9 mouse cellular contexts compared by ENCODE assay signal in genomic region chr6:121337770-121338518, GRCm38 (mm10). TPM values are rescaled to one million over a fixed set of nuclear protein-coding genes. Genes with fewer than 3 reads are reported as not detected.
DNase-seq lines count a peak whose midpoint lies in the region; ATAC-seq and TF ChIP-seq lines count a peak whose summit lies in the region.
"Had no signal": no experiment of that assay in that cellular context is flagged by ENCODE, and none has a peak within 500 bp of the region (broad histone marks: within the 10 kb centered on the region; RNA-seq: fewer than 3 reads in every experiment).

No protein-coding gene starts in this region.

- no peaks in the 10 kb centered on the region for H3K36me3 ChIP-seq in forebrain, embryonic 13.5 days (ENCODE audit: poor library complexity, severe bottlenecking)
- H3K36me3 ChIP-seq in liver, embryonic 14.5 days (replicated peaks; ENCODE audit: control insufficient read depth, insufficient read depth, low read depth), result no peaks in the 10 kb centered on the region
- no peaks in the 10 kb centered on the region for H3K36me3 ChIP-seq in neural tube, embryonic 12.5 days
- H3K36me3 ChIP-seq in stomach, embryonic 16.5 days (ENCODE audit: control insufficient read depth, insufficient read depth, low read length), result no peaks in the 10 kb centered on the region
- H3K36me3 ChIP-seq: limb, embryonic 15.5 days had no signal

- H3K9ac ChIP-seq in forebrain, embryonic 13.5 days, result no peak overlapping the region
- no peak overlapping the region for H3K9ac ChIP-seq in liver, embryonic 14.5 days (replicated peaks)
- H3K9ac ChIP-seq in neural tube, embryonic 12.5 days, result no peak overlapping the region
- no peak overlapping the region for H3K9ac ChIP-seq in stomach, embryonic 16.5 days (ENCODE audit: low read length)
- H3K9ac ChIP-seq: limb, embryonic 15.5 days had no signal

- TF ChIP-seq CTCF in liver, embryonic 14.5 days (IDR thresholded peaks at IDR 0.05; ENCODE audit: low read depth), result peak; percentile 94

- intact Hi-C loops in heart, postnatal 10 days (cut with DNase I), result loop anchor here (1.0 to 2.0 kb wide), 2 partner anchors 65 to 195 kb away; no protein-coding TSS in a partner anchor

- peaks cover 4% of the 10 kb centered on the region; the same call in 1 of the 2 replicates for H3K27me3 ChIP-seq in forebrain, embryonic 13.5 days
- no peaks in the 10 kb centered on the region for H3K27me3 ChIP-seq in liver, embryonic 14.5 days (ENCODE audit: control insufficient read depth, insufficient read depth, low read length)
- no peaks in the 10 kb centered on the region for H3K27me3 ChIP-seq in neural tube, embryonic 12.5 days (replicated peaks)
- H3K27me3 ChIP-seq in stomach, embryonic 16.5 days (ENCODE audit: control insufficient read depth, insufficient read depth, low read length), result no peaks in the 10 kb centered on the region
- H3K27me3 ChIP-seq: limb, embryonic 15.5 days had no signal

- peak; percentile 86 for ATAC-seq in forebrain, embryonic 13.5 days
- ATAC-seq in liver, embryonic 14.5 days (ENCODE audit: insufficient read depth), result peak; percentile 40
- peak; percentile 83 for ATAC-seq in neural tube, embryonic 12.5 days (ENCODE audit: low FRiP score, low read depth)
- ATAC-seq in stomach, embryonic 16.5 days (ENCODE audit: insufficient read depth, low FRiP score), result peak; percentile 36

- H3K4me1 ChIP-seq in forebrain, embryonic 13.5 days, result no peaks in the 10 kb centered on the region
- H3K4me1 ChIP-seq in liver, embryonic 14.5 days (replicated peaks; ENCODE audit: control insufficient read depth in 2 of 2, insufficient read depth in 2 of 2, low read length in 1 of 2), result peaks cover 10% of the 10 kb centered on the region in 2 experiments
- peaks cover 2% of the 10 kb centered on the region; the same call in 1 of the 2 replicates for H3K4me1 ChIP-seq in neural tube, embryonic 12.5 days
- H3K4me1 ChIP-seq in stomach, embryonic 16.5 days (ENCODE audit: control insufficient read depth, insufficient read depth, low read length), result no peaks in the 10 kb centered on the region
- H3K4me1 ChIP-seq: limb, embryonic 15.5 days had no signal

- DNase-seq in ES-CJ7 (ENCODE audit: low read depth, low spot score), result peak; percentile 98
- DNase-seq in c-Kit-positive CD71-positive TER-119-negative erythroid progenitor cells, embryonic 14.5 days (ENCODE audit: low read depth), result peak; percentile 79
- peak; percentile 83 to 87 for DNase-seq in heart, postnatal 10 days
- peak; percentile 81 to 91 for DNase-seq in kidney, postnatal 36 days
- DNase-seq in liver, embryonic 14.5 days (ENCODE audit: low read depth in 3 of 3, low spot score in 3 of 3), result peak; percentile 62 to 67 (median 64)

- WGBS in forebrain, embryonic 13.5 days, result 22% methylated on average over 3 of the region's 3 CpGs
- 16% methylated on average over 3 of the region's 3 CpGs for WGBS in liver, embryonic 14.5 days (ENCODE audit: insufficient replicate concordance)
- WGBS in neural tube, embryonic 12.5 days, result 30% methylated on average over 3 of the region's 3 CpGs
- WGBS in stomach, embryonic 16.5 days, result 35% methylated on average over 3 of the region's 3 CpGs

- no peaks in the 10 kb centered on the region for H3K9me3 ChIP-seq in forebrain, embryonic 13.5 days (replicated peaks)
- no peaks in the 10 kb centered on the region for H3K9me3 ChIP-seq in liver, embryonic 14.5 days (ENCODE audit: control insufficient read depth, low read length)
- no peaks in the 10 kb centered on the region for H3K9me3 ChIP-seq in neural tube, embryonic 12.5 days
- no peaks in the 10 kb centered on the region for H3K9me3 ChIP-seq in stomach, embryonic 16.5 days (replicated peaks; ENCODE audit: control insufficient read depth, low read length)
- H3K9me3 ChIP-seq: limb, embryonic 15.5 days had no signal

- no peak overlapping the region for H3K4me2 ChIP-seq in forebrain, embryonic 13.5 days
- peak overlapping the region; percentile 61 for H3K4me2 ChIP-seq in liver, embryonic 14.5 days (ENCODE audit: low read depth)
- no peak overlapping the region for H3K4me2 ChIP-seq in neural tube, embryonic 12.5 days (replicated peaks)
- no peak overlapping the region for H3K4me2 ChIP-seq in stomach, embryonic 16.5 days (ENCODE audit: low read depth, low read length)
- H3K4me2 ChIP-seq: limb, embryonic 15.5 days had no signal

- no peak overlapping the region for H3K4me3 ChIP-seq in forebrain, embryonic 13.5 days
- no peak overlapping the region for H3K4me3 ChIP-seq in liver, embryonic 14.5 days (ENCODE audit: insufficient read depth in 1 of 2, low read depth in 2 of 2, low read length in 2 of 2)
- H3K4me3 ChIP-seq in neural tube, embryonic 12.5 days, result no peak overlapping the region
- H3K4me3 ChIP-seq in stomach, embryonic 16.5 days (replicated peaks; ENCODE audit: low read length), result no peak overlapping the region
- H3K4me3 ChIP-seq: limb, embryonic 15.5 days had no signal

- TF ChIP-seq EP300 in liver, embryonic 14.5 days (IDR thresholded peaks at IDR 0.05; ENCODE audit: low read depth), result no peak

- no peak overlapping the region for H3K27ac ChIP-seq in forebrain, embryonic 13.5 days
- no peak overlapping the region for H3K27ac ChIP-seq in liver, embryonic 14.5 days
- no peak overlapping the region for H3K27ac ChIP-seq in neural tube, embryonic 12.5 days
- H3K27ac ChIP-seq in stomach, embryonic 16.5 days (ENCODE audit: low read length), result no peak overlapping the region
- H3K27ac ChIP-seq: limb, embryonic 15.5 days had no signal

RNA-seq across cellular contexts. Expression of gene Slc6a12, which starts 4.9 kb away (rescaled TPM):
- polyA plus RNA-seq in forebrain, embryonic 13.5 days (2015; fragmentation: Nextera tagmentation; extraction: Ambion mirVana), result 0.35 and 0.64 TPM in 2 replicates
- total RNA-seq in heart, postnatal 10 days (2021), result not detected
- polyA plus RNA-seq in liver, embryonic 14.5 days (2012; rRNA removed), result 1.3 and 2.1 TPM in 2 replicates
- polyA plus RNA-seq in liver, embryonic 14.5 days (2014; fragmentation: Nextera tagmentation; extraction: Ambion mirVana), result 2.0 and 2.1 TPM in 2 replicates
- 0.14 TPM in 1 of 2 replicates, not detected in the other for polyA plus RNA-seq in neural tube, embryonic 12.5 days (2016; fragmentation: Nextera tagmentation; extraction: Ambion mirVana)
- 0.27 TPM in 1 of 2 replicates, not detected in the other for polyA plus RNA-seq in stomach, embryonic 16.5 days (2015; fragmentation: Nextera tagmentation; extraction: Ambion mirVana)

RNA-seq across cellular contexts. Expression of gene Slc6a13, which starts 37.9 kb away (rescaled TPM):
- polyA plus RNA-seq in forebrain, embryonic 13.5 days (2015; fragmentation: Nextera tagmentation; extraction: Ambion mirVana), result 4.1 and 7.7 TPM in 2 replicates
- 1 to 10 TPM; 1.2 to 2.0 TPM for total RNA-seq in heart, postnatal 10 days (2021)
- 14.9 and 17.2 TPM in 2 replicates for polyA plus RNA-seq in liver, embryonic 14.5 days (2012; rRNA removed)
- polyA plus RNA-seq in liver, embryonic 14.5 days (2014; fragmentation: Nextera tagmentation; extraction: Ambion mirVana), result 19.3 and 21.7 TPM in 2 replicates
- polyA plus RNA-seq in neural tube, embryonic 12.5 days (2016; fragmentation: Nextera tagmentation; extraction: Ambion mirVana), result 15.8 and 16.1 TPM in 2 replicates
- polyA plus RNA-seq in stomach, embryonic 16.5 days (2015; fragmentation: Nextera tagmentation; extraction: Ambion mirVana), result 2.0 and 2.9 TPM in 2 replicates

Comparison
In these comparisons a context has a peak if more than half of its experiments do, and no peak if none do; other contexts are left out.
1. ATAC-seq: peak in every context shown above with its lines; median percentile 86 in forebrain, embryonic 13.5 days; 83 in neural tube, embryonic 12.5 days; 40 in liver, embryonic 14.5 days; 36 in stomach, embryonic 16.5 days.